Mouse (Mus musculus): ENCODE results near the gene Fis1.
"Not testable (repeated sequence)": the region's sequence is repeated elsewhere in the genome, so short reads cannot be mapped to it uniquely, and the experiment has no call there.

The Fis1 gene

DNA sequence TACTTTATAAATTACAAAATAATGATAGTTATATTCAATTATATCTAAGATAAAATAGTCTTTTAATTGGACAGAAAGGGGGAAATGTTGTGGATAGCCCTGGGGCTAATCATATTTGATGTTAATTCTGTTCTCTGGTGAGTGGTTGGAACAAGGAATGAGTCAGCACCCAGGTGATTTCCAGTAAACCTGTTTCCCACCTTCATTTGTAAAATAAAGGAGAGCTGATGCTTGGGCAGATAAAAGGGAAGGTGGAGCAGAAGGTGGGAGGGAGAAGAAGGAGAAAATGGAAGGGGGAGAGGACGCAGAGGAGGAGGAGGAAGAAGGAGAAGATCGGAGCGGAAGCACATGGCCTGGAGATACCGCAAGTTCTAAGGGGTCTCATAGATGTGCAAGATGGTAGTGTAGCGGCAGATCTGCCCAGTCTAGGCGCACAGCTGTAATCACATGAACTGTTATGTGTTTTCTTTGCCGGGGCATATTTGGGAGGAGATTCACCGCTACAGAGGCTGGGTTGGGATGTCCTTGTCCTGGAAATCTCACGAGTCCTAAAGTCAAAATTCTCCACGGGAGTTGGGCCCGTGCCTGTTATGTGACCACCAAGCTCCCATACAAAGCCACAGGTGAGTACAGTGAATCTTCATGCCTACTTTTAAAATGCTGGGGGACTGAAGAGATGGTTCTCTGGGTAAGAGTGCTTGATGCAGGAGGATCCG, 12.1 kb upstream of the Fis1 start:
- DNase-seq (ENCODE audit: low read depth) = no peak

DNA sequence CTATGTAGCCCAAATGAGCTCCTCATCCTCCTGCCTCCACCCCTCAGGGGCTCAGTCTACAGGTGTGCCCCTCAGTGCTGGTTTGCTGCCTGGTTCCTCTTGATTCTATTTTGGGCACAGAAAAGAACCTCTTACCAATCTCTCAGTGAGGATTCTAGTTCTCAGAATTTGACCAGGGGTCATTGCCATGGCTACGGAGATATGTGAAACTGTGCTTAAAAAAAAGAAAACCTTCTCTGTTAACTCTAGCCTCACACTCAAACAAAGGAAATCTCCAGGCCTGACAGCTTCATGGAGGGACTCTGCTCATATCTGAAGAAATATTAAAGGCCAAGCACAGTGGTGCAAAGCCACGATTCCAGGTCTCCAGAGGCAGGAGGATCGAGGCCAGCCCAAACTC, 10.3 kb upstream of the Fis1 start:
- no peak for DNase-seq (ENCODE audit: low read depth)

DNA sequence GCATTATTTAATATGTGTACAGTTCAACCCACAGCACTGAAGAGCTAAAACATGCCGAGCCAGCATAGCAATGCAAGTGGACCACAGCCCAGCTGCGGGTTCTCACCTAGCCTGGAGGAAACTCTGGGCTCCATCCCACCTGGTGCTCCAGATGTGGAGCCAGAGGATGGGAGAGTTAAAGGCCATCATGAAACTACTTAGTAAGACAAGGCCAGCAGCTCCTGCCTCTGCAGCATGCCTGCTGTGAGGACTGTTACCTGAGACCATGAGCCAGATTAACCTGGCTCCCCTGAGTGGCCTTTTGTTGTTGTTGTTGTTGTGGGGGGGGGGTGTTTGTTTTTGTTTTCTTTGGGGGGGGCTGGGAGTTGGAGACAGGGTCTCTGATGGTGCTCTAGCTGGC, 9.7 kb upstream of the Fis1 start:
- DNase-seq (ENCODE audit: low read depth) = no peak

DNA sequence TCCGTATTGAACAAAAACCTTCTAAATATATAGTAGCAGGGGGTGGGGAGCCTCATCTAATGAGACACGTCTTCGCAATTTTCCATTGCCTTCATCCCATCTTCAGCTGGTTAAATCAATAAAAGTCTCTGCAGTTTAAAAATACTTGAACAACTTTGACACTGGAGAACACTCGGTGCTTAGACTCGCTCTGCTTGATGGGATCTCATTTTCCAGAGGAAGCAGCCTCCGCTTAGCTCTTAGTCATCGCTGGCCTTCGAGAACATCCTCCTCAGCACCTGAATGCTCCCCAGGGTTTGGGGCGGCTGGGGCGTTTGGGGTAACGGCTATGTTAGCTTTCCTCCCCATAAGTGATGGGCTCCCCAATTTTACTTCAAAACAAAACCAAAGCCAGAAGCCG, 8.0 kb upstream of the Fis1 start:
- no peak for DNase-seq (ENCODE audit: low read depth)

DNA sequence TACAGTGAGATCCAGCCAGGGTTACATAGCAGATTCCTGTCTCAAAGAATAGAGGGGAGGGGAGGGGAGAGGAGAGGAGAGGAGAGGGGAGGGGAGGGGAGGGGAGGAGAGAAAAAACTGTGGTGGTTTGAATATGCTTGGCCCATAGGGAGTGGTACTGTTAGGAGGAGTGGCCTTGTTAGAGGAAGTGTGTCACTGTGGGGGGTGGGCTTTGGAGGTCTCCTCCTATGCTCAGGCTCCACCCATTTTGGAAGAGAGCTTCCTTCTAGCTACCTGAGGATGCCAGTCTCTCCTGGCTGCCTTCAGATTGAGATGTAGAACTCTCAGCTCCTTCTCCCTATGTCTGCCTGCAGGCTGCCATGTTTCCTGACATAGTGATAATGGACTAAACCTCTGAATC, 5.2 kb upstream of the Fis1 start:
- DNase-seq (ENCODE audit: low read depth) = no peak

DNA sequence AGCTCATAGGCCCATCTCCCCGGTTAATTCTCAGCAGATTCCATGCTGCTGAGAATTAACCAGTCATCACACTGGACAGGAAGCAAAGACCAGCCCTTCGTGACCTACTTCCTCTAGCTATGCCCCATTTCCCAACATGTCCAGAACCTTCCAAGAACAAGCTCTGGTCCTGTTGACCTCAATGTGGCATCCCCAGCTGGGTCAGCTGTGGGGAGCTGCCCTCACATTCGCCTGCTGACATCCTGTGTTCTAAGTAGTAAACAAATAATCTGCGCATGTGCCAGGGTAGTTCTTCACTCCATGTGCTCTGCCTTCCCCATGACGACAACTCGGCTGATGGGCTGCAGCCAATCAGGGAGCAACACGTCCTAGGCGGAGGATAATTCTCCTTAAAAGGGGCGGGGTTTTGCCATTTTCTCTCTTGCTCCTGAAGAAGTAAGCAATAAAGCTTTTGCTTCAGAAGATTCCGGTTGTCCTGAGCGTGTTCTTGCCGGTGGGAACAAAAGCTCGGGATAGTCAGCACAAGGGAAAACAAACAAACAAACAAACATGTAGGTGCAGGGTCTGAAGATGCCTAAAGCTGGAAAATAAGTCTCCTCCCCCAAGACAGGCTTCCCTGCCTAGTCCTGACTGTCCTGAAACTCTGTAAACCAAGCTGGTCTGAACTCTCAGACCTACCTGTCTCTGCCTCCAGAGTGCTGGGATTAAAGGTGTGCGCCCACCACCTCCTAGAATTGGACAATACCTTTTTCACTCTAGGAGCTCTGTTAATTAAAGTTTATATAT, 3.3 kb upstream of the Fis1 start:
- not testable (repeated sequence) for DNase-seq (ENCODE audit: low read depth)

DNA sequence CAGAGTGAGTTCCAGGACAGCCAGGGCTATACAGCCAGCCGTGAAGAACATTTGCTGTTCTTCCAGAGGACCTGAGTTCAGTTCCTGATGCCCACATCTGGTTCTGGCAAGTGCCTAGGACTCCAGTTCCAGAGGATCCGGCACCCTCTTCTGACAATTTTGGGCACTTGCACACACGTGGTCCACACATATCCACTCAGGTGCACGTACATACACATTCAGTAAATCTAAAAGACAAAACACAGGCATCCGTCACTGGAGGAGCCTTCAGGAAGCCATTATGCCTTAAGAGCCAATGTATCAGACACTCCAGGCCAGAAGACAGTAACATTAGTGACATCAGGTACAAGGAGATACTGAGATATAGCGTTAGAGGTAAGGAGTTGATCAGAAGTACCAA, 2.6 kb upstream of the Fis1 start:
- no peak for DNase-seq (ENCODE audit: low read depth)

DNA sequence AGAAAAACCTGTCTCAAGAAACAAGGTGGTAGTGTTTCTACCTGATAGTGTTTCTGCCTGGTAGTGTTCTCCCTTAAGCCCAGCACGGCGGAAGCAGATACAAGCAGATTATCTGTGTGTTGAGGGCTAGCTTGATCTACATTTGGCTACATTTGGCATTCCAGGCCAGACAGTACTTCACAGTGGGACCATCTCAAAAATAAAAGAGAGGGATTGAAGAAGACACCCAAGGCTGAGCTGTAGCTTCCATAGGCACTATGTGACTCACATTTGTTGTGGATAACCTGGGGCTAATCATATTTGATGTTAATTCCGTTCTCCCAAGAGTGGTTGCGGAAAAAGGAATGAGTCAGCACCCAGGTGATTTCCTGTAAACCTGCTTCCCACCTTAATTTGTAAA, 922 bp upstream of the Fis1 start:
- no peak for DNase-seq (ENCODE audit: low read depth)

DNA sequence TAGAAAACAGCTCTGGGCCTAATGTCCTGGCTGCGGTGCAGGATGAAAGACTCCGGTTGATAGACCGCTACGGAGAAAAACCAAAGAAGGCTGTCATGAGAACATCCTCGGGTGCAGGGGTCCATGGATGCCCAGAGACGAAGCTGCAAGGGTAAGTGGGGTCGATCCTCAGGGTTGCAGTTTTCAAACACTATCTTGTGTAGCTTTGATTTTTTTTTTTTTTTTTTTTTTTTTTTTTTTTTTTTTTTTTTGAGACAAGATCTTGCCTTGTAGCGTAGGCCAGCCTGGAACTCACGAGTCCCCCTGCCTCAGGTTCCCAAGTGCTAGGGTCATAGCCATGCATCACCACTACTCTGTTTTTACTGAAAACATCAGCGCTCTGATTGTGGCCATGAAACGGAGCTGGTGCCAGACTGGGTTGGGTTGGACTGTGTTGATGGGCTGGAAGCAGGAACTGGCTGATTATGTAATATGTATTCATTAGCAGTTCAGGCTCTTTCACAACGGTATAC, 421 bp downstream of the Fis1 start:
- DNase-seq (ENCODE audit: low read depth) = no peak

DNA sequence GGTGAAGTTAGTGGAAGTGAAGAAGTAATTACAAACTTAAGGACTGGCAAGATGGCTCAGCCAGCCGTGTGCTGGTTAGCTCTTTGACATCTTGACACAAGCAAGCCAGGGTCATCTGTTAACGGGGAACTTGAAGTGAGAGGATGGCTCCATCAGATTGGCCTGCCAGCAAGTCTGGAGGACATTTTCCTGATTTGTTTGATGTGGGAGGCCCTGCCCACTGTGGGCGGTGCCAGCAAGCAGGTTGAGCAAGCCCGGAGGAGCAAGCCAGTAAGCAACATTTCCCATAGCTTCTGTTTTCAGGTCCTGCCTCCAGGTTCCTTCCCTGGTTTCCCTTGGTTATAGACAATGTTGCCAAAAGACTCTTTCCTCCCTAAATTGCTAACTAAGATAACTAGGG, 2.5 kb downstream of the Fis1 start:
- no peak for DNase-seq (ENCODE audit: low read depth)

DNA sequence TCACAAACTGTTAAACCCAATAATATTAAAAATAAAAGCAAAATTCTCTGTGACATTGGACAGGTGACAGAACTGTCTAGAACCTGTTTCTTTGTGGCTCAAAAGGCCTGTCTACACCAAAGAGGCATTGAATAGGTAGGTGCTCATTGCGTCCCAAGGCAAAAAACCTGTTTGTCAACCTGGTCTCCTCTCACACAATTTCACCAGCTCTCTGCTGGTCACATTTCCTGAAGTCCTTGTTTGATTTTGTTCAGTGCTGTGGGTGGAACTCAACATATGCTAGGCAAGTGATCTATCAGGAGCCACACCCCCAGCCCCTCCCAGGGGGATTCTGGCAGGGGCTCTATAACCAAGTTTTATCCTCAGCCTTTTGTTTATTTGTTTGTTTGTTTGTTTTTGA, 4.2 kb downstream of the Fis1 start:
- no peak for DNase-seq (ENCODE audit: low read depth)

DNA sequence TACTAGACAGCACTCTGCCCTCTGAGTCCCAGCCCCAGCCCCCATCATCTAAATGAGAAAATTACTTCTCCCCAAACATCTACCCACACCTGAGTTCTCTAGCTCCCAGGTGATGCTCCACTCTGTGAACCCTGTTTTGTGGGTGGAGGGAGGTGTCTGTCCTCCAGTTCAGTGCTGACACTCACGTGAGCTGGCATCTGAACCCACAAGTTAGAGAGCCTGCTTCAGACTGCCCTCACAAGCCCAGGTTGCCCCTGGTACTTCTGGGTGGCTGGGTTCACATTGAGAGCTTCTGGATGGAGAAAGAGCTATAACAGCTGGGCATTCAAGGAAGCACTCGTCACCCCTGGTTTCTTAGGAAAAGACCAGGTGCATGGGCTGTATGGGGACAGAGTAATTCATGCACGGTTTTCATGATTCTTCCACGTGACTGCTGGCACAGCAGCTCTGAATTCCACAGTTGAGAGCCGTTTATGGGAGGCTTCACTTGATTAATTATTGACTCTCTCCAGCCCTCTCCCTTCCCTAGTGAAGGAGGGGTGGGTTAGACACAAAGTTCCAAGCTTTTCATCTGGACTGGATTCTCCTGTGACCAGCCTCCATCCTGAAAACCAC, 6.0 kb downstream of the Fis1 start:
- DNase-seq (ENCODE audit: low read depth) = no peak

DNA sequence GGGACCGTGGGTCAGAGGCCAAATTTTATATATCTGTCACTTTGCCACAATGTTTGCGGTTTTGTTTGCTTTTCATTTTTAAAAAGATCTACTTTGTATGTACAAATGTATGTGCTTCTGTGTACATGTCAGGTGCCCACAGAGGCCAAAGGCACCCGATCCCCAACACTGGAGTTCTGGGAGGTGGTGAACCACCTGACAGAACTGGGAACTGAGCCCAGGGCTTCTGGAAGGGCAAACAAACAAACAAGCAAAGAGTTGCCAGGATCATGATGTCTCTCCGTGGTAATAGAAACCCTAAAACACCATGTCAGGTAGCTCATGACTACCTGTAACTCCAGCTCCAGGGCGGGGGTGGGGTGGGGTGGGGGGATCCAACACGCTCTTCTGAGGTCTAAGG, 7.0 kb downstream of the Fis1 start:
- no peak for DNase-seq (ENCODE audit: low read depth)

DNA sequence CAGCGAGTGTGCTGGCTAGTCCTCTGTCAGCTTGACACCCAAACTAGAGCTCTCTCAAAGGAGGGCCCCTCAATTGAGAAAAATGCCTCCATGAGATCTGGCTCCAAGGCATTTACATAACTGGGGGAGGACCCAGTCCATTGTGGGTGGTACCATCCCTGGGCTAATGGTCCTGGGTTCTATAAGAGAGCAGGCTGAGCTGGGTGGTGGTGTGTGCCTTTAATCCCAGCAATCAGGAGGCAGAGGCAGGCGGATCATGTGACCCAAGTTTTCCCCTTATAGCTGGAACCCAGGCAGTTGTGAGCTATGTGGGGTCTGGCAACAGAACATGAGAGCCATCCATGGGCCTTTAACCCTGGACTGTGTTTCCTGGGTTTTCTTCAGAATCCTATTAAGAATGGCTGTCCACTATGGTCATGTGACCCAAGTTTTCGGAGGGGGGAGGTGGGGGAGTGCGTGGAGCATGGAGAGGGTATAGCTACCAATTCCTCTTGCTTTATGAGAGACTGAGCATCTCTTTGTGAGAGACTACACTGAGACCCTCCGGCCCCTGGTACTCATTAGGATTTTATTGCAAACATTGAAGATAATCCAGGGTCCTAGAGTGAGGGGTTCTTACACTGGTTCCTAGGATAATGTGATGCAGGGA, 8.4 kb downstream of the Fis1 start:
- no peak for DNase-seq (ENCODE audit: low read depth)

DNA sequence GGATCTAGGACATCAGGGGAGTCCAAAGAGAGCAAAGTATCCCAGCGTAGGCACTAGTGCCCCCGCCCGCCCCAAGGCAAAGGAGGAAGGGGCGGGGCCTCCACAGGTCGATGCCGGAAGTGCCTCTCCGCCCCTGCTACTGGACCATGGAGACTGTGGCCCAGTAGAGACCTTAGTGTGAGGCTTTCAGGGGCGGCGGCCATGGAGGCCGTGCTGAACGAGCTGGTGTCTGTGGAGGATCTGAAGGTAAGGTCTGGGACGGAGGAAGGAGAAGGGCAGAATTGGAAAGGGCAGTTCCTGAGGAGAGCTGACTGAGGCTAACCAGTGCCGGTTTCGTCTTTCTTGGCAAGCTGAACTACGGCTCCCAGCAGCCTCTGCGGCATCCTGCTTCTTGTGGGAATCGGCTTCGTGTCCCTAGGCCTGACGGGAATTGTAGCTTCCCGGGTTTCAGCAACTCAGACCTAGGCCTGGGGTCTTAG, 8.9 kb downstream of the Fis1 start:
- peak; percentile 78 for DNase-seq (ENCODE audit: low read depth)

DNA sequence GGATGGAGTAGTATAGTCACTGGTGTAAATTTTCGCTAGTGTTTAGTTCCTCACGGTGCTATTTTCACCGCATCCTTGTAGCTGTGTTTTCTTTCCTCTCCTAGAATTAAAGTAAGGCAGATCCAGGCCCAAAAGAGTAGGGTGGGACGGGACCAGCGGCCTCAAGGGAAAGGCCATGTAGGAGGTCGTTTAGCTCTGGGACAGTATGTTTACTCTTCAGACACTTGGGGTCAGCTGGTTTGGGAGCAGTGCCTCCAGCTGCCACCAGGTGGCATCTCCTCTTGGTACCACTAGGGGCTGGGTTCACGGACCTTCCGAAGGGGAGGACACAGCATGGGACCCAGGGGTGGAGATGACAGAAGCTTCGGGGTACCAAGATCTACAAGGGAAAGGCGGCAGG, 9.4 kb downstream of the Fis1 start:
- DNase-seq (ENCODE audit: low read depth) = peak; percentile 71

DNA sequence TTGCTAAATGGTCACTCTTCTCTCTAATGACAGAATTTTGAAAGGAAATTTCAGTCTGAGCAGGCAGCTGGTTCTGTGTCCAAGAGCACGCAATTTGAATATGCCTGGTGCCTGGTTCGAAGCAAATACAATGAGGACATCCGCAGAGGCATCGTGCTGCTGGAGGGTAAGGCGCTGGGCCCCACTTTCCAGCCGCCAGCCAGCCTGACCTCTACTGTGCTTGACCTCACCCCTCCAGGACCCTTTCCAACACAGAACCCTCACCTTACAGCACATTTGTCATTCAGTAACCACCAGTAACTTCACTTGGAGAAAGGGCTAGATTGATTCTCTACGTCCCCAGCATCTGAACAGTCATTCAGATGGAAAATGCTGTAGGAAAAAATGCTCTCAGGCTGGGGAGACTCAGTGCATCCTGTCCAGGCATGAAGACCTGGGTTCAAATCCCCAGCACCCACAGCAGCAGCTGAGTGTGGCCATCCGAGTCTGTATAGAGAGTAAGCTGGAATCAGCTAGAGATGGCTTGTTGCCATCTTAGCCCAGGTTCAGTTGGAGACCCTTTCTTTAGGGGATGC, 10.0 kb downstream of the Fis1 start:
- no peak for DNase-seq (ENCODE audit: low read depth)

DNA sequence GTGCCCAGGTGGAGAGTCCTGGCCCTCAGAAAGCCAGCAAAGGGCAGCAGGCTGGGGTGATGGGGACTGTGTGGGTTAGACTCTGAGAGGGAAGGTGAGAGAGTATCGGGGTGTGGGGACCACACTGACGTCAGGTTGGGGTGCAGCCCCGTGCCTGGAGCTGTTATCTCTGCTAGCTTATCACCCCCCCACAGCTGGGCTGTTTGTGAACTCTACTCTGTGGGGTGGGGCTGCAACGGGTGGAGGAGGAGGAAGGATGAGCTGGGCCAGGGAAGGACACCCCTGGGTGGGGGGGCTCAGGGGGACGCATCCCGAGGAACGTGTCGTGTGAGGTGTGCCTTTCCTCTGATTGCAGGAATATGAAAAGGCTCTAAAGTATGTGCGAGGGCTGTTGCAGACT, 12.1 kb downstream of the Fis1 start:
- DNase-seq (ENCODE audit: low read depth) = peak; percentile 51

DNA sequence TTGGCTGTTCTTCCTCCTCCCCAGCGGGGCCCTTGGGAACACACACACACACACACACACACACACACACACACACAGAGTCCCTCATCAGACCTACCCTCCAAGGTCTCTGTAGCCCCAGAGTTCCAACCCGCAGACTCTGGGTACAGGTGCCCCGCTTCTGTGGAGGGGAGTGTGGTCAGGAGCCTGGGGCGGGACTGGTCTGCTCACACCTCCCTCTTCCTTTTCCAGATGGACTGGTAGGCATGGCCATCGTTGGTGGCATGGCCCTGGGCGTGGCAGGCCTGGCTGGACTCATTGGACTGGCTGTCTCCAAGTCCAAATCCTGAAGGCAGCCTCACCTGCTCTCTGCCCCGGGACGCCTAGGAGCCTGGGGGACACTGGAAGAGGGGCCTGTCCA, 12.6 kb downstream of the Fis1 start:
- no peak for DNase-seq (ENCODE audit: low read depth)

DNA sequence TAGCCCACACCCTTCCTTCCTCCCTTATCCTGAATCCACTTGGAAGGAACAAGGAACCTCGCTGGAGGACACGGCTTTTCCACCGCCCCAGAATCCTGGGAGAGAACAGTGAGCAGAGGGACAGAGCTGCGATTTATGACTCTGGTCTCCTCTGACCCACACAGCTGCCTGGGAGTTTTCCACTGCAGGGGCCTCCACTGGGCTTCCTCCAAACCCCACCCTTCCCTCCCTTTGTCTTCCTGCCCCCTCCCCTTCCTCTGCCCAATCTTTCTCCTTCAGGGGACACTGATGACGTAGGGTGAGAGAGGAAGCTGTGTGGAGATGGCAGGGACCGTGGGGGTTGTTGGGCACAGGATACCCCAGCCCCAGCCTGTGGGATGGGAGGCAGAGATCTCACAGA, 13.3 kb downstream of the Fis1 start, which contains the start of gene Cldn15:
Gene Cldn15, plus strand, starts transcription at position 286 of the 400 bp plus-strand sequence.
- no peak for DNase-seq (ENCODE audit: low read depth)

DNA sequence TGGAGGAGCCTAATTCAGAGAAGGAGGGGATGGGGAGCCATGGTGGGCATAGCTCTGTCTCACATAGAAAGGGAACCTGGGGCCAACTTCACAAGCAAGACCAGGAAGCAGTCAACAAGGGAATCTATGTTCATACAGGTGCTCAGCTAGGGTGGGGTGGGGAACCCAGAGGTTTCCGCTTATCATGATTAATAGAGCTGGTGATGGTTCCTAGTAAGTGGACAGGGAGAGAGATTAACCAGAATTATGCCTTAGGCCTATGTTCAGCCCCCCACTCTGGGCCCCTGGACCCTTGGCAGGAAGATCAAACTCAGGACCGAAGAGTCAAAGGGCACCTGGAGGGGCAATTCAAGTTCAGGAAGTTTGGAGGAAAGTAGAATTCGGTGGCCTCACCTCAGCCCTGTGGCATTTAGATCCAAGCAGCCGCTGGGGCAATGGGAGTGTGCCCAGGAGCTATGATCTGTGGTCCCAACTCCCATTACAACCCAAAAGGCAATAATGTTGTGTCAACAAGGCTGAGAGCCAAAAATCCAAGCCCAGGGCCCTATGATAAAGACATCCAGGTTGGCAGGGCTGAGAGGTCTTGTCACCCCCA, 13.9 kb downstream of the Fis1 start:
- DNase-seq (ENCODE audit: low read depth) = no peak

DNA sequence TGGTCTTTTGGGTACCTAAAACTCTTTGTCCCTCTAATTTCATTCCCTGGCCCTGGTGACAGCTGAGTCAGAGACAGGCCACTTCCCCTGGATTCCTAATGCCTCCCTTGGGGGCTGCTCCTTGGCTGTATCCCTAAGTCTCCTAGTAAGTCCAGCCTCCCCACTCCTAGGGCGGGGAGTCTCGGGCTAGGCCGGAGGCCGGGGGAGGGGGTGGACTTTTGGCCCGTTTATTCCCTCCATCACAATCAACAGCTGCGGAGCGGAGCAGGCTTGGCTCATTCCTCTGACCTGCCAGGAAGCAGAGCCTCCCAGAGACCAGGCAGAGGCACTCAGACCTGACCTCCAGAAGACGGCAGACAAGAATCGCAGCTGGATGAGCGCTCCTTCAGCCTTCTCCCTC, 14.5 kb downstream of the Fis1 start:
- DNase-seq (ENCODE audit: low read depth) = no peak
